Mouse (Mus musculus): ENCODE data around the gene Ret. TPM values are rescaled to one million over a fixed set of nuclear protein-coding genes. Genes with fewer than 3 reads are reported as not detected.

The Ret gene
- polyA plus RNA-seq (2015; fragmentation: Illumina TruSeq; extraction: RNeasy Lipid Tissue Mini Kit (QIAGEN cat#74804); ENCODE audit: low read depth, low replicate concordance), result 6.5 TPM

GRCm38 (mm10) chr6:118197440-118197975 is at the start of gene Ret:
Ret (minus strand) TSS chr6:118197718.

GRCm38 (mm10) chr6:118138731-118139709 is 58.5 kb downstream of the Ret start, which contains the start of gene Csgalnact2:
Csgalnact2 (minus strand) TSS chr6:118139140.

Other genes with a start within 250 kb of the Ret start
- gene Rasgef1a, start 186.3 kb downstream of the Ret start, polyA plus RNA-seq (2015; fragmentation: Illumina TruSeq; extraction: RNeasy Lipid Tissue Mini Kit (QIAGEN cat#74804); ENCODE audit: low read depth, low replicate concordance), result 169 TPM
- gene Csgalnact2, start 58.6 kb downstream of the Ret start, polyA plus RNA-seq (2015; fragmentation: Illumina TruSeq; extraction: RNeasy Lipid Tissue Mini Kit (QIAGEN cat#74804); ENCODE audit: low read depth, low replicate concordance), result 14.9 TPM
- 18.8 TPM for gene Bms1, start 221.8 kb upstream of the Ret start, polyA plus RNA-seq (2015; fragmentation: Illumina TruSeq; extraction: RNeasy Lipid Tissue Mini Kit (QIAGEN cat#74804); ENCODE audit: low read depth, low replicate concordance)